Mouse (Mus musculus) MEL (cell line): ENCODE measurements around the gene Stk40. TPM values are rescaled to one million over a fixed set of nuclear protein-coding genes. Genes with fewer than 3 reads are reported as not detected.
A peak's percentile ranks its signal among the peaks of the same experiment; 100 is the strongest.

ENCODE experiments used
- DNase-seq: peaks from one replicate; pipeline ENCODE4 v3.0.0; 2011; ENCODE audit warnings: low read depth, low spot score
- H3K27ac ChIP-seq: 2 replicates; pipeline ENCODE4 v1.5.1; 2012; ENCODE audit warnings: low read depth, mild to moderate bottlenecking, control low read depth, low read length, moderate library complexity; ENCODE audit not compliant: control insufficient read depth
- H3K27me3 ChIP-seq, 2 experiments: fragments of 150-350 bp in 1 of 2; sonication (generic) in 1 of 2; 2 replicates each; pipeline ENCODE4 v1.6.1; 2012; ENCODE audit warnings: low read length in 2 of 2, mild to moderate bottlenecking in 2 of 2, improper control_type of control experiment in 1 of 2, moderate library complexity in 1 of 2; ENCODE audit not compliant: insufficient read depth in 2 of 2, control insufficient read depth in 1 of 2
- H3K36me3 ChIP-seq, 2 experiments: 2 replicates each; pipeline ENCODE4 v1.6.1; 2012 to 2014; ENCODE audit warnings: low read length in 2 of 2, improper control_type of control experiment in 1 of 2, inconsistent platforms in 1 of 2, mild to moderate bottlenecking in 1 of 2; ENCODE audit not compliant: insufficient read depth in 2 of 2, control insufficient read depth in 1 of 2
- H3K4me1 ChIP-seq, 2 experiments: fragments of 150-350 bp in 1 of 2; sonication (generic) in 1 of 2; 2 replicates each; pipeline ENCODE4 v1.6.1; 2012; ENCODE audit warnings: low read length in 2 of 2, improper control_type of control experiment in 1 of 2, mild to moderate bottlenecking in 1 of 2; ENCODE audit not compliant: insufficient read depth in 2 of 2, control insufficient read depth in 1 of 2
- H3K4me3 ChIP-seq, 2 experiments: fragments of 150-350 bp in 1 of 2; sonication (generic) in 1 of 2; 2 replicates each; pipeline ENCODE4 v1.5.1; 2012; ENCODE audit warnings: low read depth in 2 of 2, low read length in 2 of 2, mild to moderate bottlenecking in 2 of 2, moderate library complexity in 2 of 2, control low read depth in 1 of 2, improper control_type of control experiment in 1 of 2; ENCODE audit not compliant: control insufficient read depth in 1 of 2, insufficient read depth in 1 of 2
- H3K79me2 ChIP-seq: 2 replicates; pipeline ENCODE4 v1.6.1; 2012; ENCODE audit warnings: mild to moderate bottlenecking, low read length, moderate library complexity; ENCODE audit not compliant: control insufficient read depth, poor library complexity, insufficient read depth
- H3K9ac ChIP-seq: 2 replicates; pipeline ENCODE4 v1.6.1; 2012; ENCODE audit warnings: low read depth, mild to moderate bottlenecking, control low read depth, low read length, moderate library complexity; ENCODE audit not compliant: control insufficient read depth, poor library complexity, severe bottlenecking
- H3K9me3 ChIP-seq: fragments of 150-350 bp; sonication (generic); replicated peaks from 2 replicates; pipeline ENCODE4 v1.6.1; 2012; ENCODE audit warnings: mild to moderate bottlenecking, low read length, improper control_type of control experiment, moderate library complexity; ENCODE audit not compliant: insufficient read depth
- BHLHE40 ChIP-seq: IDR thresholded peaks from 2 replicates; pipeline ENCODE4 v1.6.1; 2012; ENCODE audit warnings: low read depth, mild to moderate bottlenecking, inconsistent platforms, low read length, improper control_type of control experiment, borderline replicate concordance
- CTCF ChIP-seq, 3 experiments: IDR thresholded peaks in 2 of 3; conservative IDR thresholded peaks in 1 of 3; 2 replicates each; pipeline ENCODE4 v1.5.1; 2011 to 2012; ENCODE audit warnings: low read length in 3 of 3, low read depth in 2 of 3, mild to moderate bottlenecking in 2 of 3, improper control_type of control experiment in 1 of 3, inconsistent platforms in 1 of 3, mixed read lengths in 1 of 3, moderate library complexity in 1 of 3; ENCODE audit not compliant: control insufficient read depth in 1 of 3, insufficient read depth in 1 of 3, poor library complexity in 1 of 3, severe bottlenecking in 1 of 3
- ETS1 ChIP-seq: IDR thresholded peaks from 2 replicates; pipeline ENCODE4 v1.6.1; 2012; ENCODE audit warnings: low read depth, mild to moderate bottlenecking, inconsistent platforms, low read length, improper control_type of control experiment, moderate library complexity
- GATA1 ChIP-seq: IDR thresholded peaks from 2 replicates; pipeline ENCODE4 v1.6.1; 2011; ENCODE audit warnings: low read depth, low read length, improper control_type of control experiment
- JUND ChIP-seq: IDR thresholded peaks from 2 replicates; pipeline ENCODE4 v1.6.1; 2011; ENCODE audit warnings: low read depth, mild to moderate bottlenecking, improper control_type of control experiment, low read length
- KAT2A ChIP-seq: conservative IDR thresholded peaks from 2 replicates; pipeline ENCODE4 v1.6.1; 2012; ENCODE audit warnings: low read depth, low read length, improper control_type of control experiment, inconsistent platforms
- MAFK ChIP-seq: IDR thresholded peaks from 2 replicates; pipeline ENCODE4 v1.6.1; 2011; ENCODE audit warnings: low read depth, mild to moderate bottlenecking, low read length, improper control_type of control experiment, borderline replicate concordance
- MAX ChIP-seq: IDR thresholded peaks from 2 replicates; pipeline ENCODE4 v1.6.1; 2011; ENCODE audit warnings: low read length, improper control_type of control experiment
- MEF2A ChIP-seq: IDR thresholded peaks from 2 replicates; pipeline ENCODE4 v1.6.1; 2014; ENCODE audit warnings: low read depth, mild to moderate bottlenecking, inconsistent platforms, low read length, improper control_type of control experiment; ENCODE audit not compliant: poor library complexity, insufficient replicate concordance, severe bottlenecking; ENCODE audit errors: extremely low read depth
- MXI1 ChIP-seq: IDR thresholded peaks from 2 replicates; pipeline ENCODE4 v1.6.1; 2011; ENCODE audit warnings: mild to moderate bottlenecking, low read depth, low read length, improper control_type of control experiment
- NELFE ChIP-seq: IDR thresholded peaks from 2 replicates; pipeline ENCODE4 v1.6.1; 2011; ENCODE audit warnings: low read depth, low read length, improper control_type of control experiment
- POLR2AphosphoS2 ChIP-seq: IDR thresholded peaks from 2 replicates; pipeline ENCODE4 v1.6.1; 2011; ENCODE audit warnings: low read length, improper control_type of control experiment
- SIN3A ChIP-seq: IDR thresholded peaks from 2 replicates; pipeline ENCODE4 v1.6.1; 2012; ENCODE audit warnings: low read length, improper control_type of control experiment, inconsistent platforms
- TCF12 ChIP-seq: IDR thresholded peaks from 2 replicates; pipeline ENCODE4 v1.6.1; 2014; ENCODE audit warnings: low read depth, mild to moderate bottlenecking, inconsistent platforms, low read length, improper control_type of control experiment, moderate library complexity
- UBTF ChIP-seq: IDR thresholded peaks from 2 replicates; pipeline ENCODE4 v1.6.1; 2012; ENCODE audit warnings: low read depth, mild to moderate bottlenecking, inconsistent platforms, low read length, improper control_type of control experiment, moderate library complexity, borderline replicate concordance; ENCODE audit not compliant: insufficient read depth
- USF1 ChIP-seq: IDR thresholded peaks from 2 replicates; pipeline ENCODE4 v1.6.1; 2014; ENCODE audit warnings: low read depth, mild to moderate bottlenecking, inconsistent platforms, low read length, improper control_type of control experiment, moderate library complexity
- ZC3H11A ChIP-seq: IDR thresholded peaks from 2 replicates; pipeline ENCODE4 v1.6.1; 2012; ENCODE audit warnings: low read depth, mild to moderate bottlenecking, inconsistent platforms, low read length, improper control_type of control experiment
- ZMIZ1 ChIP-seq: IDR thresholded peaks from 2 replicates; pipeline ENCODE4 v1.6.1; 2012; ENCODE audit warnings: low read depth, mild to moderate bottlenecking, inconsistent platforms, low read length, improper control_type of control experiment, moderate library complexity
- ZNF384 ChIP-seq: IDR thresholded peaks from 2 replicates; pipeline ENCODE4 v1.6.1; 2012; ENCODE audit warnings: low read depth, mild to moderate bottlenecking, inconsistent platforms, low read length, improper control_type of control experiment
- polyA plus RNA-seq, 2 experiments: library from polyadenylated mRNA; stranded (reverse) in 1 of 2; unstranded in 1 of 2; fragments of >175 nt in 1 of 2; fragments of >200 nt in 1 of 2; gene quantifications; 2 replicates each; pipeline versions ENCODE4 v1.2.1 to v1.2.4; 2012; ENCODE audit warnings: low replicate concordance in 2 of 2, low read depth in 1 of 2; ENCODE audit not compliant: insufficient read length in 2 of 2, insufficient read depth in 1 of 2, missing spikeins in 1 of 2
- total RNA-seq: library from RNA; depleted of rRNA; stranded (reverse); fragments of 300-350 nt; gene quantifications from 2 replicates; pipeline ENCODE4 v1.2.3, GENCODE M21; 2012

Gene Stk40
- total and polyA plus RNA-seq, 3 experiments, result 16.8 to 270 (median 79.4) TPM

DNA sequence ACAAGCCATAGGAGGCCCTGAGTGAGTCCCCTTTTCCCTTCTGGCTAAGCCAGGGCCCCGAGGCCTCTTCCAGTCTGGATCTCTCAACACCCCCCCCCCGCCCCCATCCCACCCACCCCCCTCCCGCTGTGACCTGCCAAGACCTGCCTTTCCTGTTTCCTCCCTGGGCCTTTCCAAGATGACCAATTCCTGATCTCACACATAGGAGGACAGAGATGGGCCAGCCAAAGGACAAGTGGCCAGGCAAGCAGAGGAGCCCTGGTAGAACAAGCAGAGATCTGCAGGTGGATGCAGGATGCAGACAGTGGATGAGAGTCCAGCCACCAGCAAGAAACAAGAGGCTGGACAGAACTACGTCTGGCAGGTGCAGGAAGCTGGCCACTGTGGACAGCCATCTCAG, 41.6 kb downstream of the Stk40 start:
- DNase-seq, result no peak
- H3K36me3 ChIP-seq, result no peaks in the 10 kb centered on the region
- H3K9ac ChIP-seq, result no peak overlapping the region
- H3K4me3 ChIP-seq, result no peak overlapping the region
- no peaks in the 10 kb centered on the region for H3K79me2 ChIP-seq
- H3K4me1 ChIP-seq, result peaks cover 0 to 7% of the 10 kb centered on the region in 2 experiments; a peak in 2 of 4 replicates
- no peak overlapping the region for H3K27ac ChIP-seq
- no peaks in the 10 kb centered on the region for H3K27me3 ChIP-seq
- TF ChIP-seq JUND, result no peak
- no peaks in the 10 kb centered on the region for H3K9me3 ChIP-seq

DNA sequence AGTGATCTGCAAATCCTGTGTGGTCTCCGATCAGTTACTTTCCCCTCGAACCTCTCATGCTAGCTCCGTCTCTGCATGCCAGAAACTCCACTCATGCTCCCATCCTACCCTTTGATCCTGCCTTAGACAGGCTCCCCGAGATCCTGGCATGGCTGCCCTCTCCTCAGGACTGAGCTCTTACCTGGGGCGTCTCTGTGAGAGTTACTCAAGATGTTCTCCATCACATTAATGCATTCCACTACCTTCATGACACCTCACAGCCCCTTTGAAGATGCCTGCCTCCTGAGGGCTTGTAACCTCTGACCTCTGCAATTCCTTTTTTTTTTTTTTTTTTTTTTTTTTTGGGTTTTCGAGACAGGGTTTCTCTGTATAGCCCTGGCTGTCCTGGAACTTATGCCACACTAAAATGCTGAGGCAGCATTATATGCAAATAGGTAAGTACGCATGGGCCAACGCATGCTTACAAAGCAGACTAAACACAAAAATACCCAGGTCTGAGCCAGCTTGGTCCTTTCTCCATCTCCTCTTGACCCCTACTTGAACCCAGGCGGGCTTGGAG, 43.3 kb downstream of the Stk40 start:
- DNase-seq, result no peak
- H3K36me3 ChIP-seq, result no peaks in the 10 kb centered on the region
- no peak overlapping the region for H3K9ac ChIP-seq
- no peaks in the 10 kb centered on the region for H3K79me2 ChIP-seq
- peaks cover 0 to 7% of the 10 kb centered on the region in 2 experiments; a peak in 2 of 4 replicates for H3K4me1 ChIP-seq
- H3K27ac ChIP-seq, result no peak overlapping the region
- no peaks in the 10 kb centered on the region for H3K9me3 ChIP-seq
- no peak overlapping the region for H3K4me3 ChIP-seq
- TF ChIP-seq MAFK, result peak; percentile 65; the same call in 1 of the 2 replicates
- no peak for TF ChIP-seq KAT2A
- no peak for TF ChIP-seq MXI1
- TF ChIP-seq POLR2AphosphoS2, result no peak
- no peak for TF ChIP-seq MAX
- no peak for TF ChIP-seq TCF12
- H3K27me3 ChIP-seq, result no peaks in the 10 kb centered on the region

DNA sequence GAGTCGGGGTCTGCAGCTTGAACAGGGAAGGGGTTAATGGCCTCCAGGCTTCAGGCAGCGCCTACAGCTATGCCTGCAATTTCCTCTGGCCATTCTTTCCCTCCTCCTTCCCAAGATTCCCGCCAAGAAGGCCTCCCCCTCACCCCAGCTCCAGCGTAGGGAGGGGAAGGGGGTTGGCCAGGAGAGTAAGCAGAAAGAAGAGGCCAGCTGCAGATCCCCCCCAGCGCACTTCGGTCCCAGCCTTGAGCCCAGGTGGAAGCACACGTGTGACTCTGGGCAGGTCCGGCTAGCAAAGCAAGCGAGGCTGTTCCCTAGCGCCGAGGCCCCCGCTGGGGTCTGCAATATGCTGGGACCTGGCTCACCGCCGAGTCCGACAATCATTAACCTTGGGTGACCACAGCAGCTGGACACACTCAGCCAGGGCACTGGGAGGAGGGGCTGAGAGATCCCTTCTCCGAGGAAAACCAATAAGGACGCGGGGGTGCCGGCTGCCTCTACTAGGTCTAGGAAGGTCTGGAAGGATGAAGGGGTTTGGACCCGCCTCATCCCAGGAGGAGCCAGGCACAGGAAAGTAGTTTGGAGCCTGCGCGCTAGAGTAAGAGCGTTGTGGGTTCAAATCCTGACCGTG, 43.9 kb downstream of the Stk40 start, which contains the start of gene Eva1b:
Gene Eva1b (plus strand): TSS at position 212 of the 628 bp plus-strand sequence.
- Histone ChIP-seq H3K79me2 (no peaks in the 10 kb centered on the region), H3K36me3 (no peaks in the 10 kb centered on the region), H3K27ac (no peak within 1 kb of the TSS), H3K4me3 (peak within 1 kb of the TSS; percentile 62 to 82), H3K4me1 (peaks cover 0 to 7% of the 10 kb centered on the region in 2 experiments; a peak in 2 of 4 replicates), H3K27me3 (no peaks in the 10 kb centered on the region)
- no peak for DNase-seq
- TF ChIP-seq BHLHE40 (no peak), CTCF (IDR thresholded peaks at IDR 0.05 in 2 of 3, conservative IDR thresholded peaks at IDR 0.05 in 1 of 3; ENCODE audit: control insufficient read depth in 1 of 3, insufficient read depth in 1 of 3, low read depth in 2 of 3, low read length in 3 of 3, poor library complexity in 1 of 3, severe bottlenecking in 1 of 3) (no peak), GATA1 (no peak), ZNF384 (no peak), SIN3A (no peak), UBTF (no peak), ETS1 (no peak), ZMIZ1 (no peak), MEF2A (no peak), ZC3H11A (no peak), MAFK (no peak), USF1 (no peak), NELFE (no peak)
- TF ChIP-seq, all 39 proteins: peak for 0
- Histone ChIP-seq H3K9me3 (no peaks in the 10 kb centered on the region), H3K9ac (peak within 1 kb of the TSS; percentile 65)
